Mouse (Mus musculus) adrenal gland, adult 2 months (tissue): ENCODE measurements around the gene Dnttip1. TPM values are rescaled to one million over a fixed set of nuclear protein-coding genes. Genes with fewer than 3 reads are reported as not detected.
A peak's percentile ranks its signal among the peaks of the same experiment; 100 is the strongest.
"Not testable (repeated sequence)": the region's sequence is repeated elsewhere in the genome, so short reads cannot be mapped to it uniquely, and the experiment has no call there.

Source experiments
- DNase-seq: peaks from one replicate; pipeline ENCODE4 v3.0.0; 2021
- polyA plus RNA-seq: library from polyadenylated mRNA; depleted of rRNA; stranded (reverse); fragments of >200 nt; gene quantifications from 2 replicates; pipeline ENCODE4 v1.2.3, GENCODE M21; 2012
- total RNA-seq, 2 experiments: library from RNA; stranded (reverse); gene quantifications; 2 replicates each; pipeline ENCODE4 v1.2.3; 2021

Dnttip1 gene
- total and polyA plus RNA-seq, 3 experiments: 29.7 to 41.8 (median 34.9) TPM

GRCm38 (mm10) chr2:164781876-164782275 is 36.1 kb downstream of the Dnttip1 start:
- no peak for DNase-seq

- DNase-seq: no peak
These were observed 38.3 kb downstream of the Dnttip1 start for GRCm38 (mm10) chr2:164783926-164784581.

- peak; percentile 44 for DNase-seq
These were observed 39.2 kb downstream of the Dnttip1 start for GRCm38 (mm10) chr2:164784869-164785420.

GRCm38 (mm10) chr2:164785481-164786387 is 40.0 kb downstream of the Dnttip1 start, which contains the start of gene Snx21:
Gene Snx21, plus strand, starts transcription at chr2:164785823.
- DNase-seq: peak; percentile 98

GRCm38 (mm10) chr2:164786388-164786885 is 40.7 kb downstream of the Dnttip1 start:
- no peak for DNase-seq

- DNase-seq: no peak
These were observed 41.2 kb downstream of the Dnttip1 start for GRCm38 (mm10) chr2:164787032-164787431.

GRCm38 (mm10) chr2:164787779-164788178 is 42.0 kb downstream of the Dnttip1 start:
- no peak for DNase-seq

GRCm38 (mm10) chr2:164788411-164788810 is 42.6 kb downstream of the Dnttip1 start:
- no peak for DNase-seq

- peak; percentile 60 for DNase-seq
These were observed 44.7 kb downstream of the Dnttip1 start for GRCm38 (mm10) chr2:164790451-164790850.

GRCm38 (mm10) chr2:164791841-164792261 is 46.1 kb downstream of the Dnttip1 start:
- DNase-seq: no peak

GRCm38 (mm10) chr2:164792400-164793190 is 46.8 kb downstream of the Dnttip1 start:
- peak; percentile 72 for DNase-seq

- peak; percentile 73 for DNase-seq
These were observed 47.5 kb downstream of the Dnttip1 start for GRCm38 (mm10) chr2:164793236-164793635.

- no peak for DNase-seq
These were observed 48.0 kb downstream of the Dnttip1 start for GRCm38 (mm10) chr2:164793772-164794171.

GRCm38 (mm10) chr2:164794293-164794692 is 48.5 kb downstream of the Dnttip1 start:
- peak; percentile 91 for DNase-seq

GRCm38 (mm10) chr2:164795868-164796267 is 50.1 kb downstream of the Dnttip1 start:
- DNase-seq: peak; percentile 63

GRCm38 (mm10) chr2:164798554-164798953 is 52.8 kb downstream of the Dnttip1 start:
- not testable (repeated sequence) for DNase-seq

GRCm38 (mm10) chr2:164800252-164801004 is 54.6 kb downstream of the Dnttip1 start:
- no peak for DNase-seq

- DNase-seq: no peak
These were observed 57.6 kb downstream of the Dnttip1 start for GRCm38 (mm10) chr2:164803201-164803920.

- no peak for DNase-seq
These were observed 58.1 kb downstream of the Dnttip1 start for GRCm38 (mm10) chr2:164803921-164804313.
